In the genomic region with DNA sequence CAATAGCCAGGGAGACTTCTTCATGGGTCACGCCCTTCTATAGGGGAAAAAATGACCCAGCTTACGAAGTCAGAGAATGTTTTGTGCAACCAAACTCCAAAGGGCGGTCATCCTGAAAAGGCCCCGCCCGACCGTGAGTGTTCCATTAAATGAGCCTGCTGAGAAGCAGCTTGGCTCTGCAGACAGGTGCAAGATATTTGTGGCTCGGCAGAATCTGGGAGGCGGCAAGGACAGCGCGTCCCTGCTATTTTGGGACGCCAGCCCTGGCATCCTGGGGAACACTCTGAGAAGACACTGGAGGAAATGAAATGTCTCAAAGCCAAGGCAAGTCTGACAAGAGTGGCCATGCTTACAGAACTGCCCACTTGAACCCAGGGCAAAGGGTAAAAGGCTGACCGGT, we compare ENCODE assay signal across 12 mouse cellular contexts. TPM values are rescaled to one million over a fixed set of nuclear protein-coding genes. Genes with fewer than 3 reads are reported as not detected.
DNase-seq lines count a peak whose midpoint lies in the region; ATAC-seq lines count a peak whose summit lies in the region.
"Had no signal": no experiment of that assay in that cellular context is flagged by ENCODE, and none has a peak within 500 bp of the region (broad histone marks: within the 10 kb centered on the region; RNA-seq: fewer than 3 reads in every experiment).

No protein-coding gene starts in this region.

- DNase-seq in cerebellum, postnatal 10 days: no peak
- peak; percentile 56 to 74 for DNase-seq in cerebellum, postnatal 36 days
- peak; percentile 64 to 73 for DNase-seq in left cerebral cortex, postnatal 36 days (ENCODE audit: low spot score in 2 of 2)
- no peak for DNase-seq in urinary bladder, postnatal 14 days (ENCODE audit: low spot score)
- DNase-seq in adrenal gland, postnatal 36 days: no peak
- DNase-seq: thymus, postnatal 4 days had no signal

- H3K4me1 ChIP-seq in heart, embryonic 13.5 days: peaks cover 8% of the 10 kb centered on the region; the same call in 1 of the 2 replicates
- H3K4me1 ChIP-seq: limb, embryonic 13.5 days had no signal

- H3K36me3 ChIP-seq in heart, embryonic 13.5 days: peaks cover 100% of the 10 kb centered on the region

- no peaks in the 10 kb centered on the region for H3K9me3 ChIP-seq in heart, embryonic 13.5 days
- H3K9me3 ChIP-seq: limb, embryonic 13.5 days; megakaryocyte, embryonic 14.5 days had no signal

- no peaks in the 10 kb centered on the region for H3K27me3 ChIP-seq in heart, embryonic 13.5 days (replicated peaks)
- H3K27me3 ChIP-seq: limb, embryonic 13.5 days; megakaryocyte, embryonic 14.5 days; Patski had no signal

- H3K4me3 ChIP-seq in heart, embryonic 13.5 days: no peak overlapping the region
- H3K4me3 ChIP-seq: limb, embryonic 13.5 days; megakaryocyte, embryonic 14.5 days had no signal

- ATAC-seq in cerebellum, adult (ENCODE audit: insufficient number of reproducible peaks, low FRiP score, low TSS enrichment): peak; percentile 82
- no peak for ATAC-seq in heart, embryonic 13.5 days (ENCODE audit: extremely low read depth, insufficient number of reproducible peaks, low FRiP score, low TSS enrichment)
- no peak for ATAC-seq in granulocyte monocyte progenitor cell, adult 5-6 weeks (replicated peaks; ENCODE audit: poor library complexity, severe bottlenecking)
- ATAC-seq: Patski had no signal

- H3K27ac ChIP-seq in heart, embryonic 13.5 days (replicated peaks): peak overlapping the region; percentile 78
- H3K27ac ChIP-seq: limb, embryonic 13.5 days had no signal

- no peak overlapping the region for H3K4me2 ChIP-seq in heart, embryonic 13.5 days
- H3K4me2 ChIP-seq: limb, embryonic 13.5 days had no signal

- no peak overlapping the region for H3K9ac ChIP-seq in heart, embryonic 13.5 days
- H3K9ac ChIP-seq: limb, embryonic 13.5 days had no signal

- intact Hi-C loops in left cerebral cortex, postnatal 36 days (cut with DNase I): no loop called here

- 65% methylated on average over 12 of the region's 12 CpGs for whole genome bisulfite sequencing in heart, embryonic 13.5 days

RNA-seq across cellular contexts. Expression of gene AC141477.1, which starts 23.4 kb away (rescaled TPM):
- polyA plus RNA-seq in heart, embryonic 13.5 days (2015; fragmentation: Nextera tagmentation; extraction: Ambion mirVana): 1.8 TPM in 1 of 2 replicates, not detected in the other
- not detected for total RNA-seq in left cerebral cortex, postnatal 36 days (2021)
- not detected for total RNA-seq in adrenal gland, postnatal 36 days (2021)
- 12.7 TPM in 1 of 2 replicates, not detected in the other for total RNA-seq in granulocyte monocyte progenitor cell, adult 5-6 weeks (2014; fragmentation: Nextera tagmentation)
- 10.5 TPM in 1 of 2 replicates, not detected in the other for total RNA-seq in granulocyte monocyte progenitor cell, adult 5-6 weeks (2017)
- polyA plus RNA-seq: limb, embryonic 13.5 days; Patski had no signal

RNA-seq across cellular contexts. Expression of gene Pcnt, which starts 25.8 kb away (rescaled TPM):
- 9.6 and 9.7 TPM in 2 replicates for polyA plus RNA-seq in heart, embryonic 13.5 days (2015; fragmentation: Nextera tagmentation; extraction: Ambion mirVana)
- 10 to 100 TPM; 24.5 to 27.6 TPM for total RNA-seq in left cerebral cortex, postnatal 36 days (2021)
- 10 to 100 TPM; 13.8 to 15.5 TPM for total RNA-seq in adrenal gland, postnatal 36 days (2021)
- total RNA-seq in granulocyte monocyte progenitor cell, adult 5-6 weeks (2014; fragmentation: Nextera tagmentation): 39.5 and 41.9 TPM in 2 replicates
- total RNA-seq in granulocyte monocyte progenitor cell, adult 5-6 weeks (2017): 53.6 and 55.6 TPM in 2 replicates

RNA-seq across cellular contexts. Expression of gene 2610028H24Rik, which starts 32.1 kb away (rescaled TPM):
- not detected in 2 replicates for polyA plus RNA-seq in heart, embryonic 13.5 days (2015; fragmentation: Nextera tagmentation; extraction: Ambion mirVana)
- total RNA-seq in left cerebral cortex, postnatal 36 days (2021): not detected
- not detected for total RNA-seq in adrenal gland, postnatal 36 days (2021)
- total RNA-seq in granulocyte monocyte progenitor cell, adult 5-6 weeks (2014; fragmentation: Nextera tagmentation): not detected in 2 replicates
- total RNA-seq in granulocyte monocyte progenitor cell, adult 5-6 weeks (2017): not detected in 2 replicates
- polyA plus RNA-seq: limb, embryonic 13.5 days; Patski had no signal

RNA-seq across cellular contexts. Expression of gene Mcm3ap, which starts 51.9 kb away (rescaled TPM):
- 32.1 and 32.8 TPM in 2 replicates for polyA plus RNA-seq in heart, embryonic 13.5 days (2015; fragmentation: Nextera tagmentation; extraction: Ambion mirVana)
- 10 to 100 TPM; 47.6 to 58.1 TPM for total RNA-seq in left cerebral cortex, postnatal 36 days (2021)
- 10 to 100 TPM; 33.6 to 34.7 TPM for total RNA-seq in adrenal gland, postnatal 36 days (2021)
- 63.4 and 84.6 TPM in 2 replicates for total RNA-seq in granulocyte monocyte progenitor cell, adult 5-6 weeks (2014; fragmentation: Nextera tagmentation)
- 50.6 and 60.1 TPM in 2 replicates for total RNA-seq in granulocyte monocyte progenitor cell, adult 5-6 weeks (2017)

RNA-seq across cellular contexts. Expression of gene Ybey, which starts 52.1 kb away (rescaled TPM):
- polyA plus RNA-seq in heart, embryonic 13.5 days (2015; fragmentation: Nextera tagmentation; extraction: Ambion mirVana): 4.8 and 5.2 TPM in 2 replicates
- 1 to 10 TPM; 3.7 to 5.0 TPM for total RNA-seq in left cerebral cortex, postnatal 36 days (2021)
- total RNA-seq in adrenal gland, postnatal 36 days (2021): 1 to 10 TPM; 2.0 to 3.5 TPM
- total RNA-seq in granulocyte monocyte progenitor cell, adult 5-6 weeks (2014; fragmentation: Nextera tagmentation): 3.1 and 3.6 TPM in 2 replicates
- 4.3 and 6.5 TPM in 2 replicates for total RNA-seq in granulocyte monocyte progenitor cell, adult 5-6 weeks (2017)

Comparison
In these comparisons a context has a peak if more than half of its experiments do, and no peak if none do; other contexts are left out.
1. DNase-seq: peak in cerebellum, postnatal 36 days (2 of 2) and left cerebral cortex, postnatal 36 days (2 of 2); none in cerebellum, postnatal 10 days (0 of 2), urinary bladder, postnatal 14 days (single experiment) and adrenal gland, postnatal 36 days (0 of 2).